Mouse (Mus musculus) hematopoietic stem cell, adult 5-6 weeks (primary cell): ENCODE results near the gene Crispld2. TPM values are rescaled to one million over a fixed set of nuclear protein-coding genes. Genes with fewer than 3 reads are reported as not detected.

Source experiments
- ATAC-seq, 2 experiments: fragments of 125-278 bp in 1 of 2; replicated peaks in 1 of 2; 2 replicates each; pipeline ENCODE4 v1.8.0; 2016 to 2017; ENCODE audit warnings: inconsistent platforms in 2 of 2, mild to moderate bottlenecking in 2 of 2, moderate number of reproducible peaks in 2 of 2, low read depth in 1 of 2, moderate TSS enrichment in 1 of 2; ENCODE audit not compliant: low FRiP score in 2 of 2, poor library complexity in 2 of 2, severe bottlenecking in 2 of 2, insufficient read depth in 1 of 2, low TSS enrichment in 1 of 2
- total RNA-seq: library from RNA; stranded (forward); fragments of 172-1452, 232-1000 nt; gene quantifications from 2 replicates; pipeline ENCODE4 v1.2.3, GENCODE M21; 2017

The Crispld2 gene
- total RNA-seq, 1 experiment from 2014 or later: 2.1 TPM

DNA sequence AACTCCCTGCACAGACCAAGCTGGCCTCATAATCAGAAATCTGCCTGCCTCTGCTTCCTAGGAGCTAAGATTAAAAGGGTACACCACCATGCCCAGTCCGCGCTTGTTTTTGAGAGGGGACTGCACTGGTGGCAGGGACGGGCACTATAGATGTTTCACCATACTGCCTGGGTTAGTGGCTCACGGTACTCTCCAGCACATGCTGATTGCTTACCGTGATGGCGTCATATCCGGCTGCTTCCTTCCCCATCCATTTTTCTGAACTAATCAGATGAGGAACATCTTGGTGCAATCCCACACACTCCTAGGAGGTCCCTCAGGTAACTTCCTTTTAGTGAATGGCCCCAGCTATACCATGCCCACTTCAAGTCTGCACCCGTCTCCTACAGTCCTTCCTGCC lies 52.7 kb downstream of the Crispld2 start:
- peak in 1 of 2 experiments; percentile 33; a peak in 1 of 4 replicates for ATAC-seq

DNA sequence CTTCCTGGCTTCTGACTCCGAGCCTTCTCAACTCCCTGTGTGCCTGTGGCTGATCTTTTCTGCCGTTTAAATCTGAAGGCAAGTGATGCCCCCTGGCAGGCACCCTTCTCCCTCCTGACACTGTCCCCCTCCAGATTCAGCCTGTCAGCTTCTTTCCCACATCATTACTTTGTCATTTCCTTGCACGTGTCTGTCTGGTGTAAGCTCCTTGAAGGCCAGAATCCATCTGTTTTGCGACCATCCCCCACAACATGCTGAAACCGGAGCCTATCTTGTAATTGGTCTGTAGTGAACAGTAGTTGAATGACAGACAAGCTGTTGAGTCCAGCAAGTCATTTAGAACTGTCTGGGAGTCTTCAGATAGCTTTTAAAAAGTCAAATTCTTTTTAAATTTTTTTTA lies 53.2 kb downstream of the Crispld2 start:
- ATAC-seq: no peak

DNA sequence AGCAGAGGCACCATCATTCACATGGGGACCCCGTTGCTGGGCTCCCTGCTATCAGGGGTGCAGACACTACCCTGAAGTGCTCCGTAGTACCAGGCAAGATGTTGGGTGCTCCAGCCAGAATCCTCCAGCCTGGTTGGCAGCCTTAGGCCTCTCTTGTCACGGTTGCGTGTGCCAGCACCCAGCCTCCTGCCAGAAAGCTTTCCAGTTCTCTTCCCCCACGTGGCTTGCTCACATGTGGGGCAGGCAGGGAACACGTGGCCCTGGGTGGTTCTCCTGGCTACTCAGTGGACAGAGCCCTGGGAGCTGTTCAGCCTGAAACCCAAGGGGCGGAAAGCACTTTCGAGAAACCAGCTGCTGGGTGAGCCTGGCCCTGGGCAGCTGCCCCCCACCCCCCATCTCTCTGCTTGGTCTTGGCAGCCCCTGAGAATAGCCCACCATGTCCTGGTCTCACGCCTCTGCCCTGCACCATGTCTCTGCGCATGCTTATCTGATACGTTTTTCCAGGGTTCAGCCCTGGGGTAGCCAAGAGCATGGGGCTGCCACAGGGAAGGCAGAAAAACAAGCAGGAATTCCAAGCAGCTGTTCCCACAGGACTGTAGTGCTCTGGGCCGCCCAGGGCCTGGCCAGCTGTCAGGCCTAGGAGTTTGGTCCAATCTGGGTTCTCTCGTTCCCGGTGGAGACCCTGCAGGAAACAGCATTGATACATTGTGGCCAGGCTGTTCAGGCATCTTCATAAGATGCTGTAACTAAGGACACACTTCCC lies 54.2 kb downstream of the Crispld2 start:
- ATAC-seq: no peak

DNA sequence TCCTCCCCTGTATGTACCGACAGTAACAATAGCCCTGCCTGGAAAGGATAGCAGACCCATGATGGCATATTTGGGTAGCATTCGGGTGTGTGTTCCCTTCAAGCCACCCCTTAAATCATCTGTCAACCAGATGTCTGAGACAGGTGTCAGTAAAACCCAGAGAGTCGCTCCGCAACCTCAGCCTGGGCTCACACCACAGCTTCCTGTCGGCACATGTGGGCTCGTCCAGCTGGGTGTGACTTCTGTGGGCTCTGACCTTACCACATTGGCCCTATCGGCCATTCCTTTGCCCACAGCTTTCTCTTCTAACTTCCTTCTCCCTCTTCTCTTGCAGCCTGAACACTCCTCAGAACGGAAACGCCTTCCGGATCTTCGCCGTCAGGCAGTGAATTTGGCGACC lies 57.7 kb downstream of the Crispld2 start:
- ATAC-seq: peak; percentile 82 to 89

DNA sequence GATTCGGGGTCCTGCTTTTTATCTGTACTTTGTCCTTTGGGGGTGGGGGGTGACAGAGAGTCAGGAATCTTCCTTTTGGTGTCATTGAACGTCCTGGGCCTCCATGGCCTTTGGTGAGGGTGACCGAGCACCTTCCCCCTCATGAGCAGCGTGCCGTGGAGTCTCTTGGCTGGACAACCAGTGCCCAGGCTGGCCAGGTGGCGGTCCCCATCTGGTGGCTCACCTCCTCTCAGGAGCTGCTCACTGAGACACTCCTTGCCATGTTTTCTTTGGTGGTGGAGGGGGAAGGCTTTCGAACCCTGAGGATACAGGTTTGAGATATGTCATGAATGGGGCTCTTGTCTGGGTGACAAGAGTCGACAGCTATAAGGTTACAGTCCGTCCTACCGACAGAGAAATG lies 58.1 kb downstream of the Crispld2 start:
- ATAC-seq: peak; percentile 2 to 6; a peak in 1 of 4 replicates

DNA sequence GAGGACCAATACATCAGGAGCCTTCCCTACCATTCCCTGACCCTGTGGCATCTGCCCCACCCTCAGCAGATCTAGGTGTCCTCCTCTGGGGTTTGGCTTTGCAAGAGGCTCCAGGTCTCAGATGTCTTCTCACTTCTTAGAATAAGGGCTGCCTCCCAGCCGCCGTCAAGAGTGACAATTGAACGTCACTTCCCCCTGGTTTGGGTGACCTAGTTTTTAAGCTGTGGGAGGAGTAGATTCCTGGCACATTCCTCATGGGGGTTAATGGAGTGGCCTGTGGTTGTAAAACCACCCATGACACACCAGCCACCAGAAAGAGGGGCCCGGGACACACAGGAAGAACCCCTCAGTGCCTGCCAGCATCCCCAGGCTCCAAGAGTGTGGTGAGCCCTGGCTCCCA lies 58.8 kb downstream of the Crispld2 start:
- peak; percentile 34 to 46 for ATAC-seq

DNA sequence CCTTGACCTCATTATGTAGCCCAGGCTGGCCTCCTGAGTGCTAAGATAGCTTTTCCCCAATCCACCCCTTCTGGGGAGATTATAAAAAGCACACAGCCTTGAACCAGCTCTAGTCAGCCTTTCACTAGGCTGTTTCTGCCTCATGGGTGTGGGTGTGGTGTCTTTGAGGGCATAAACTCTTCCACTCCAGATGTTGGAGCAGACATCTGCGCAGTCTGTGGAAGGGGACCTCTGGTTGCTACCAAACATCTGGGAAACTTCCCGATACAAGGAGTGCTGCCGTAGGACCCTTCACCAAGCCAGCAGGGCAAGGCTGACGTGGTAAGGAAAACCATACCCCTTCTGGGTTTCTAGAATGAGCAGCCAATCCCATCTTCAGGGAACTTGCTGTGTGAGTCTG lies 59.7 kb downstream of the Crispld2 start:
- no peak for ATAC-seq

DNA sequence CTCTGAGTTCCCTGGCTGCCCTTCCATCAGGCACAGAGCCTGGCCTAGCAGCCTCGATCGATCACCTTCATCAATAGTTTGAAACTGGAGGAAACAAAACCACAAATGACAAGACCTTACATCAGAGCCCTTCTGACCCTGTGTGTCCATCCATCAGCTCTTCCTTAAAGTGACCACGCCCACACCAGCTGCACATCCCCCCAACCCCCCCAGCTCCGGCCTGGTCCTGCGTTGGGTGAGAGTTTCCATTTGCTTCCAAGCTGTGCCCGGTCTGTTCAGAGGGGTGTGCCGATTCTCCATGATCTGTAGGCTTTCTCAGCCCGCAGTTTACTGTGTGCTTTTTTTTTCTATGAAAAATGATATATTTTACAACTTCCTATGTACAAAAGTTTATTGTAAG lies 60.1 kb downstream of the Crispld2 start:
- ATAC-seq: no peak

DNA sequence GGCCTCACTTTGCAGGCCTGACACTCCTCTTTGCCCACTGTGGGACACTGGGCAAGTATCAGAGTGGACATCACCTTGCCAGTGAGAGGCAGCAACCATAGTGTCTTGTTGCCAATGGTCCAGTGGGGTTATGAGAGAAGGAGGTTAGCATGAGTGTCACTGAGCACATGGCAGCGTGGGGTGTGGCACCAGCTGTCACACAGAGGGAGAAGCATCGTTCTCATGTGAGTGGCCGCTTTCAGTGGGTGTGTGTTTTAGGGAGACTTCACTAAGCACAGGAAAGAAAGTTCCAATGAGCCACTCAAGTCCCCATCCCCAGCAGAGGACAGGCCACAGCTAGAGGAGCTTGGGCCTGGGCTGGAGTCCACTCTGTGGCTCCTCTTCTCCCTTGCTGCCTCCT lies 62.6 kb downstream of the Crispld2 start:
- ATAC-seq: no peak

DNA sequence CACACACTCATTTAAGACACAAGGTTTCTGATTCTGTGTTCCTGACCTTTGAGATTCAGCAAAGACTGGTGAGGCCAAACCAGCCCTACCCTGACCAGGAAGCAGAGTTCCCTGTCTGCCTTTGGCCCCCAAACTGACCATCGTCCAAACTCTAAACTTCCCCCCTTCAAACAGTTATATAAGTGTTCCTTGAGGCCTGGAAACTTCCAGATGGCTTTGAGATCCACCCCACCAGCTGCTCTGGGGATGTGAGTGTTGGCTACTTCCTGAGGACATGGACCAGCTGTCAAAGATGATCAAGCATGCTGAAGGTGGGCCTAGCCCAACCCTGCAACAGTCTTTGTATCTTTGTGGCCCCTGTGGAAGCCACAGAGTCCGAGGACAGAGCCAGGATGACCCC lies 64.8 kb downstream of the Crispld2 start:
- no peak for ATAC-seq

DNA sequence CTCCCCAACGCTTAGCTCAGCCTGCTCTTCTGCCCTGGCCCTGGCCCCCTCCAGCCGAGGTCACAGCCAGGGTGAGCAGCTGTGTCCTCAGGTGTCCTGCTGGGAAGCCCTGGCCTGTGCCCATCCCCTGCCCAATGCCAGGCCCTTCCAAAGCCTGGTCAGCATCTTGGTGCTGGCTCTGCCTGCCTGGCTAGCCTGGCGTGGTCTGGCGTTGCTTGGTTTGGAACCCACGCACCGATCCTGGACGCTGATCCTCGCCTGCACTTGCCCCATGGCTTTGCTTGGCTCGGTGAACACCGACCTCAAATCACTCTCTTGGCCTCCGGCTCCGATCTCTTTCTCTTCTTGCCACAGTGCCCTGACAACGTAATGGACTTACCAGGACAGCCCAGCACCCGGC lies 70.5 kb downstream of the Crispld2 start:
- ATAC-seq: no peak

DNA sequence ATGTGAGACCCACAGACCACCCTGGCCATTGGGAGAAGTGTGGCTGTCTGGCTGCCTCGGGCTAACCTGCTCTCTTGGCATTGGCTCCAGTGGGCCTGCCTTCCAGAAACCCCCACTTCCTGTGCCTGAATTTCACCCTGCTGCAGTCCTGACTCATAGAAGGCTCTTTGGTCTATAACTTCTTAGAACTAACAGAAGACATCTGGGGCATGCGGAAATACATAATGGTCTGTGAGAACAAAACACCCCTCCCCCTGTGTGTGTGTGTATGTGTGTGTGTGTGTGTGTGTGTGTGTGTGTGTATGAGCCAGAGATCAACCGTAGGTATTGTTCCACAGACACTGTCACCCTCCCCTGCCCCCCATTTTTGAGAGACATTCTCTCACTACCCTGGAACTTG lies 71.1 kb downstream of the Crispld2 start:
- no peak for ATAC-seq

DNA sequence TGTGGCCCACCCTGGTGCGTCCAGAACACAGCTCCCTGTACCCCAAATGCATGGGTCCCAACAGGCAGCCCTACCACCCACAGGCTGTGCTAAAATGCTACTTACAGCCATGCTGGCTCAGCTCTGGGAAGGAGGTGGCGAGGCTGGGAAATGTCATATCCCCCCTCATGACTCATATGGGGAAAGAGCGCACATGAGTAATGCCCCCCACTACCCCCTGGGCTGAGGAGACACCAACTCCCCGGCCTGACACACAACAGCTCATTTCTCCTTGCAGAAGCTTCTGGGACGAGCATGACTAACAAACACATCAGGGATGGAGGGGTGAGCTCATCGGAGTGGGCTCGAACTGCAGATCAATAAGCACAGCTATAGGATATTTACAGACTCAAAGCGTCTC lies 73.4 kb downstream of the Crispld2 start:
- ATAC-seq: no peak

DNA sequence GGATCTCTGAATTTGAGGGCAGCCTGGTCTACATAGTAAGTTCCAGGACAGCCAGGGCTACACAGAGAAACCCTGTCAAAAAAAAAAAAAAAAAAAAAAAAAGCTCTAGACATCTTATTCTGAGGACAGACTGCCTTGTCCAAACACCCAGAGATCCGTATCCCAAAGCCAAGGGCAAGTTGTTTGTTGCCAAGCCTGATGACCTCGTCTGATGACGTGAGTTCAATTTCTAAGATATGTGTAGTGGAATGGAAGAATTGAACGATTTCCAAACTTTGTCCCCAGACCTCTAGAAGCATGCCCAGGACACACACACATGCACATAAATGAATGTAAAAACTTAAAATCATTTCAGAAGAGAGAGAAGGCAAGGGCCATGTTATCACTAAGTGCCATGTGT lies 74.0 kb downstream of the Crispld2 start:
- no peak for ATAC-seq

DNA sequence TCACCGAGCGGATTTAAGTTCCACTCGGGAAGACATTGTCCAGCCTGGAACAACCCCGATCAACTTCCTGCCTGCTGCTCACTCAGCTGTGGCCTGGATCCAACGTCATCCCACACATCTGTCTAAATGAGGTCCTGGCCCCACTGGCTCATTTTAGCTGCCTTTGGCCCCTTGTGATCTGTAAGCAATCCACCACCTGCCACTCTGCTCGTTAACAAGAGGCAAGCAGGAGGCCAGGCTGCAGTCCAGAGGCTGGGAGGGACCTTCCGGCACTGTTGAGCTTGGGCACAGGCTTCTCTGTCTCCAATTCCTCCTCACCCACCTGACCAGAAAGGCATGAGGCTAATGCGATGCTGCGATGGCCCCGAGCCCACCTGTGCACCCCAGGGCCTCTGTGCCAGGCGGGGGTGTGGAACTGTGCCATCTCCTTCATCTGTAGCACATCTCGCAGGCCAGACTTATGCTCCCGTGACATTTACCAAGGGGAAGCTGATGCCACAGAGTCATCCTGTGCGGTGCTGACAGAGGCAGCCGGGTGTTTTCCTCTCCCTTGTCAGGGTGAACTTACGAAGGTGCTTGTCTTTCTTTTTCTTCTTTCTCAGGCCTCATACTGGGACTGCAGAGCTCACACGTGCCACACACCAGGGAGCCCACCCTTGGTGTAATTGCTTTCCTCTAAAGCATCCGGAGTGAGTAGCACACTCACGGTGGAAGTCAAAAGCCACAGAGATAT lies 75.9 kb downstream of the Crispld2 start:
- ATAC-seq: no peak

DNA sequence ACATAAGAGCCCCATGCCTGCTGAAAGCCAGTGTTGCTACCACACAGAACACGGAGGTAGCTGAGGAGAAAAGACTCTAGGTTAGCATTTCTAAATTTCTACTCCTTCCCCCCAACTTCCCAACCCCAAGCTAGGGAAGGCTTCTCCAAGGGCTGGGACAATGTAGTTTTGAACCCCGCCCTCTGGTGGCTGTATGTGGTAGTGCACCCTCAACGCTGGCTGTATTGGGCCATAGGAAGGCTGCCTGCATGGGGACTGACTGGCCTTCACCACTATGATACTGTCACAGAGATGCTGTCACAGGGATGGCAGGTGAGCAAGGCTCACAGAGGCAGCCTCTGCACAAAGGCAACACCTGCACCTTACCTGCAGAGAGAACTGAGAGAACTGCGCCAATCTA lies 79.4 kb downstream of the Crispld2 start:
- peak; percentile 72 to 81 for ATAC-seq

DNA sequence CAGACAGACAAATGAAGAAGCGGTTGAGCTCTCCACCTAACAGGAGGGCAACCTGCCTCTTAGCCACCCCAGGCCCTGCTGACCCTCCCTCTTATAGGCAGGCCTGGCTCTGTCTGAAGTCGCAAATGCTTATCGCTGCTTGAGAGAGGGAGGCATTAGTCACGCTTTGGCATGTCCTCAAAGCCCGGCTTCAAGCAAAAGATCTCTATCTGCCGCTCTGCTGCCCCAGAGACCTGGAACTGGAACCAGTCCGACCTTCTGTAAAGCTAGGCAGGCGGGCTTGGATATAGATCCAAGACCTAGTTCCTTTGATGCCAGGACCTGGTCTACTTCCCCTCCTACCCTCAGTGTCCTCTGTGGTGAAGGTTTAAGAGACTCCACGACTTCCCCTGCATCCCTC lies 80.0 kb downstream of the Crispld2 start:
- no peak for ATAC-seq

DNA sequence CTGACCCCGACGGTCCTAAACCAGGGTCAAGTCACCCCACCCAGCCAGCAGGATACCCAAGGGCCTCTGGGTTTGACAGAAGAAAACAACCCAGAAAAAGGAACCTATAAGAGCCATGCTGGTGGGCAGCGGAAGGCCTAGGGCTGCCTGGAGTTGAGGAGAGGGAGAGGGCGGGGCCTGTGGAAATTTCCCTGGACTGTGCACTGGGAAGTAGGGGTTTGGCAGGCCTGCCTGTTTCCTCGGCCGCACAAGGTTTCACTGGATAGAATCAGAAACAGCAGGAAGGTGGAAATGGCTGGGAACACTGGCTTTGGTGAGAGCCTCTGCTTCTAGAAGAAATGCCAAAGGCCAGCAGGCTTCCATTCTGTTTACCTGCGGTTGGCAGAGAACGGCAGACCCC lies 80.6 kb downstream of the Crispld2 start:
- no peak for ATAC-seq

DNA sequence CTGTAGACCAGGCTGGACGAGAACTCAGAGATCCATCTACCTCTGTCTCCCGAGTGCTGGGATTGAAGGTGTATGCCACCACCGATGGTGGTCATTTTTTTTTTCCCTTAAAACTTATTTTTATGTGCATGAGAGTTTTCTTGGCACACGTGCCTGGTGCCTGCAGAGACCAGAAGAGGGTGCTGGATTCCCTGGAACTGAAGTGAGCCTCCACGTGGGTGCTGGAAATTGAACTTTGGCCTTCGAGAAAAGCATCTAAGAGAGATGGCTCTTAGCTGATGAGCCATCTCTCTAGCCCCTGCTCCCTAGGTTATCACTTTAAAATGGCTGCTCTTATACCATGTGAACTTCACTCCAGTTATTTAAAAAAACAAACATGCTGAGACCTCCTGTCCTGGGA lies 82.3 kb downstream of the Crispld2 start:
- no peak for ATAC-seq
